Mouse (Mus musculus) testis, adult 2 months (tissue): Measurements from ENCODE around the gene Zfp341. TPM values are rescaled to one million over a fixed set of nuclear protein-coding genes. Genes with fewer than 3 reads are reported as not detected.

Experiments used
- H3K27ac ChIP-seq: fragments of 200-500 bp; 2 replicates; pipeline ENCODE4 v1.5.1; 2012; ENCODE audit warnings: low read depth, low read length; ENCODE audit not compliant: control insufficient read depth, insufficient read depth
- H3K27me3 ChIP-seq: fragments of 200-500 bp; 2 replicates; pipeline ENCODE4 v1.6.1; 2012; ENCODE audit warnings: mild to moderate bottlenecking, low read length, moderate library complexity; ENCODE audit not compliant: control insufficient read depth, insufficient read depth
- H3K36me3 ChIP-seq: fragments of 200-500 bp; 2 replicates; pipeline ENCODE4 v1.6.1; 2012; ENCODE audit warnings: mild to moderate bottlenecking, low read length; ENCODE audit not compliant: control insufficient read depth, insufficient read depth
- H3K4me1 ChIP-seq: fragments of 200-500 bp; 2 replicates; pipeline ENCODE4 v1.6.1; 2012; ENCODE audit warnings: low read length; ENCODE audit not compliant: control insufficient read depth, insufficient read depth
- H3K4me3 ChIP-seq: fragments of 200-500 bp; 2 replicates; pipeline ENCODE4 v1.5.1; 2012; ENCODE audit warnings: low read depth, mild to moderate bottlenecking, low read length, moderate library complexity, mixed read lengths; ENCODE audit not compliant: control insufficient read depth
- CTCF ChIP-seq: fragments of 200-500 bp; IDR thresholded peaks from 2 replicates; pipeline ENCODE4 v1.5.1; 2012; ENCODE audit warnings: low read depth, mild to moderate bottlenecking, inconsistent platforms, low read length, moderate library complexity; ENCODE audit not compliant: control insufficient read depth, insufficient read depth, insufficient replicate concordance
- POLR2A ChIP-seq: fragments of 200-500 bp; IDR thresholded peaks from 2 replicates; pipeline ENCODE4 v1.6.1; 2012; ENCODE audit warnings: low read depth, mild to moderate bottlenecking, inconsistent platforms, low read length, moderate library complexity; ENCODE audit not compliant: control insufficient read depth
- polyA plus RNA-seq: library from polyadenylated mRNA; depleted of rRNA; stranded (reverse); fragments of >200 nt; gene quantifications from 2 replicates; pipeline ENCODE4 v1.2.3, GENCODE M21; 2012

Zfp341 gene
- polyA plus RNA-seq, 1 experiment = 1.1 TPM

DNA sequence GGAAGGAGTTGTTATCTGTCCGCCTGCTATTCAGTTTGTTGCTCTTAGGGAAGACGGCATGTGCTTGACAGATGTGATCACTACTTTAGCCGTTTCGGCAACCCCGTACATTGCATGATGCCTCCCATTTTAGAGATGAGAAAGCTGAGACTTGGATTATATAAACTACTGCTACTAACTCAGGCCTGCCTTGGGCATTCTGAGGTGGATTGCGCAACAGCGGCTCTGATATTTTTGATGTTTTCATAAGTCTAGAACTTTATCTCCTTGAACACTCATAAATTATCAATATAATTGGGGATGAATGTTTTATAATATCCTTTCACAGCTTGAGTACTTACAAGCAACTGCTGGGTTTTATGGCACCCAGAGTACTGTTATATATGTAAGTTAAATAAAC is 55.6 kb downstream of the Zfp341 start:
- TF ChIP-seq POLR2A = no peak
- no peak for TF ChIP-seq CTCF
- H3K27me3 ChIP-seq = no peaks in the 10 kb centered on the region
- H3K4me3 ChIP-seq = no peak overlapping the region
- no peak overlapping the region for H3K27ac ChIP-seq
- H3K36me3 ChIP-seq = no peaks in the 10 kb centered on the region
- H3K4me1 ChIP-seq = no peaks in the 10 kb centered on the region

GRCm38 (mm10) chr2:154670106-154670505 is 57.0 kb downstream of the Zfp341 start:
- Histone ChIP-seq H3K27me3 (no peaks in the 10 kb centered on the region), H3K4me3 (no peak overlapping the region), H3K27ac (no peak overlapping the region), H3K36me3 (no peaks in the 10 kb centered on the region), H3K4me1 (no peaks in the 10 kb centered on the region)
- TF ChIP-seq CTCF = no peak
- no peak for TF ChIP-seq POLR2A

GRCm38 (mm10) chr2:154670741-154671140 is 57.6 kb downstream of the Zfp341 start:
- no peaks in the 10 kb centered on the region for H3K27me3 ChIP-seq
- no peak overlapping the region for H3K27ac ChIP-seq
- peaks cover under 1% of the 10 kb centered on the region; the same call in 1 of the 2 replicates for H3K4me1 ChIP-seq
- H3K36me3 ChIP-seq = no peaks in the 10 kb centered on the region
- no peak overlapping the region for H3K4me3 ChIP-seq
- TF ChIP-seq POLR2A (no peak), CTCF (no peak)

- H3K27me3 ChIP-seq = no peaks in the 10 kb centered on the region
- H3K4me3 ChIP-seq = no peak overlapping the region
- TF ChIP-seq POLR2A = no peak
- TF ChIP-seq CTCF = no peak
- H3K36me3 ChIP-seq = no peaks in the 10 kb centered on the region
- no peak overlapping the region for H3K27ac ChIP-seq
- peaks cover 15% of the 10 kb centered on the region for H3K4me1 ChIP-seq
These were observed 60.9 kb downstream of the Zfp341 start for GRCm38 (mm10) chr2:154674008-154674407.

- H3K4me1 ChIP-seq = peaks cover 15% of the 10 kb centered on the region
- TF ChIP-seq POLR2A (no peak), CTCF (no peak)
- H3K27me3 ChIP-seq = no peaks in the 10 kb centered on the region
- H3K36me3 ChIP-seq = no peaks in the 10 kb centered on the region
- peak overlapping the region; percentile 56 for H3K4me3 ChIP-seq
- H3K27ac ChIP-seq = peak overlapping the region; percentile 54
These were observed 63.8 kb downstream of the Zfp341 start for GRCm38 (mm10) chr2:154676653-154677609.

DNA sequence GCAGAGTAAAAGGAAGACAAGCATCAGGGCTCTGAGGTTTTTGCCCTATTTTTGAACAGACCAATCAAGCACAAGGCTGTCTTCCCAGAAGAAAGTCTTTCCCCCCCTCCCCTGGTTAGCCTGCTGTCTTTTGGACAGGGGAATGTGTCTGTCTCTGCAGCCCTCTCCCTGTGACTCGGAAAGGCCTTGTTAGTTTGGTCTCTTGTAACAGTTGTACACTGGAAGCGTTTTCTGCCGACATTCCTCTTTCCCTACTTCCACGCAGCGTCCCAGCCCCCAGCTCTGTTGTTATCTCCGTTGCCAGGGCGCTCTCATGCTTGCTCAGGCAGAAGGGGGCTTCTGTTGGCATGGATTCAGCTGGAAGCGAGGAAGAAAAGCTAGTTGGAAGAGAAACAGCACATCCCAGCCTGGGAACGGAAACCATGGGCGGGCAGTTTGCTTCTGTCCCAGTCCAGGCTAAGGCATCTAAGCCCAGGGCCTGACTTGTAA is 64.6 kb downstream of the Zfp341 start:
- peaks cover 15% of the 10 kb centered on the region for H3K4me1 ChIP-seq
- H3K4me3 ChIP-seq = peak overlapping the region; percentile 56

GRCm38 (mm10) chr2:154678995-154679394 is 65.9 kb downstream of the Zfp341 start:
- peaks cover 15% of the 10 kb centered on the region for H3K4me1 ChIP-seq
- H3K36me3 ChIP-seq = no peaks in the 10 kb centered on the region
- TF ChIP-seq POLR2A (no peak), CTCF (no peak)
- no peak overlapping the region for H3K4me3 ChIP-seq
- H3K27me3 ChIP-seq = no peaks in the 10 kb centered on the region
- no peak overlapping the region for H3K27ac ChIP-seq

More for the DNA sequence above, 64.6 kb downstream of the Zfp341 start:
- Histone ChIP-seq H3K36me3 (no peaks in the 10 kb centered on the region), H3K27ac (peak overlapping the region; percentile 54), H3K27me3 (no peaks in the 10 kb centered on the region)
- TF ChIP-seq POLR2A (0 out of 2 replicates have a peak, but pooled peaks have one; percentile 27), CTCF (no peak)
